Mouse (Mus musculus) small intestine, adult 2 months (tissue): ENCODE data around the gene Tes.
A peak's percentile ranks its signal among the peaks of the same experiment; 100 is the strongest.

Source experiments
- CTCF ChIP-seq: fragments of 200-500 bp; IDR thresholded peaks from 2 replicates; pipeline ENCODE4 v1.5.1; 2012; ENCODE audit warnings: low read depth, mild to moderate bottlenecking, control low read depth, inconsistent platforms, low read length, moderate library complexity, mixed read lengths; ENCODE audit not compliant: insufficient replicate concordance, insufficient read length; ENCODE audit errors: extremely low read depth
- POLR2A ChIP-seq: fragments of 200-500 bp; IDR thresholded peaks from 2 replicates; pipeline ENCODE4 v1.6.1; 2012; ENCODE audit warnings: low read depth, mild to moderate bottlenecking, control low read depth, inconsistent platforms, low read length, moderate library complexity

- TF ChIP-seq CTCF (no peak), POLR2A (peak; percentile 37)
Measured at GRCm38 (mm10) chr6:17064936-17065790, at the start of gene Tes.
